Mouse (Mus musculus) hindbrain, embryonic 16.5 days (tissue): ENCODE results near the gene Fkbp1a. TPM values are rescaled to one million over a fixed set of nuclear protein-coding genes. Genes with fewer than 3 reads are reported as not detected.

ENCODE experiments used
- ATAC-seq: fragments of 200-750 bp; cut with Nextera tagmentation; 2 replicates; pipeline ENCODE4 v1.8.0; 2017; ENCODE audit warnings: moderate TSS enrichment, moderate library complexity
- H3K27ac ChIP-seq: fragments of 300-500 bp; sonication (generic); 2 replicates; pipeline ENCODE4 v1.5.1; 2014; ENCODE audit warnings: low read depth, mild to moderate bottlenecking, control low read depth, low read length, moderate library complexity
- H3K27me3 ChIP-seq: fragments of 300-500 bp; sonication (generic); replicated peaks from 2 replicates; pipeline ENCODE4 v1.6.1; 2014; ENCODE audit warnings: low read length; ENCODE audit not compliant: control insufficient read depth, insufficient read depth
- H3K36me3 ChIP-seq: fragments of 300-500 bp; sonication (generic); 2 replicates; pipeline ENCODE4 v1.6.1; 2014; ENCODE audit warnings: mild to moderate bottlenecking, low read length, moderate library complexity, mixed read lengths; ENCODE audit not compliant: control insufficient read depth, insufficient read depth
- H3K4me1 ChIP-seq: fragments of 300-500 bp; sonication (generic); 2 replicates; pipeline ENCODE4 v1.6.1; 2014; ENCODE audit warnings: low read depth, low read length; ENCODE audit not compliant: control insufficient read depth, insufficient read depth
- H3K4me2 ChIP-seq: fragments of 300-500 bp; sonication (generic); 2 replicates; pipeline ENCODE4 v1.6.1; 2014; ENCODE audit warnings: mild to moderate bottlenecking, low read length, control low read depth, moderate library complexity
- H3K4me3 ChIP-seq: fragments of 300-500 bp; sonication (generic); 2 replicates; pipeline ENCODE4 v1.5.1; 2014; ENCODE audit warnings: mild to moderate bottlenecking, low read length, control low read depth, moderate library complexity
- H3K9ac ChIP-seq: fragments of 300-500 bp; sonication (generic); 2 replicates; pipeline ENCODE4 v1.6.1; 2014; ENCODE audit warnings: low read depth, mild to moderate bottlenecking, control low read depth, low read length, moderate library complexity
- H3K9me3 ChIP-seq: fragments of 300-500 bp; sonication (generic); 2 replicates; pipeline ENCODE4 v1.6.1; 2014; ENCODE audit warnings: mild to moderate bottlenecking, low read length, moderate library complexity; ENCODE audit not compliant: control insufficient read depth
- WGBS: fragments of 180-500 bp; shearing (Covaris S2); extraction: QIAGEN DNeasy Blood & Tissue Kit; methylation state at CpG from one replicate; pipeline ENCODE4 v1.1.7; 2014; 5-methylcytosine and 5-hydroxymethylcytosine counted together
- polyA plus RNA-seq: library from polyadenylated mRNA; unstranded; fragments of >200 nt; fragmentation: Nextera tagmentation; extraction: Ambion mirVana; gene quantifications from 2 replicates; pipeline ENCODE4 v1.2.1, GENCODE M21; 2015

Fkbp1a gene
- polyA plus RNA-seq, 1 experiment from 2014 or later, result 675 TPM

DNA sequence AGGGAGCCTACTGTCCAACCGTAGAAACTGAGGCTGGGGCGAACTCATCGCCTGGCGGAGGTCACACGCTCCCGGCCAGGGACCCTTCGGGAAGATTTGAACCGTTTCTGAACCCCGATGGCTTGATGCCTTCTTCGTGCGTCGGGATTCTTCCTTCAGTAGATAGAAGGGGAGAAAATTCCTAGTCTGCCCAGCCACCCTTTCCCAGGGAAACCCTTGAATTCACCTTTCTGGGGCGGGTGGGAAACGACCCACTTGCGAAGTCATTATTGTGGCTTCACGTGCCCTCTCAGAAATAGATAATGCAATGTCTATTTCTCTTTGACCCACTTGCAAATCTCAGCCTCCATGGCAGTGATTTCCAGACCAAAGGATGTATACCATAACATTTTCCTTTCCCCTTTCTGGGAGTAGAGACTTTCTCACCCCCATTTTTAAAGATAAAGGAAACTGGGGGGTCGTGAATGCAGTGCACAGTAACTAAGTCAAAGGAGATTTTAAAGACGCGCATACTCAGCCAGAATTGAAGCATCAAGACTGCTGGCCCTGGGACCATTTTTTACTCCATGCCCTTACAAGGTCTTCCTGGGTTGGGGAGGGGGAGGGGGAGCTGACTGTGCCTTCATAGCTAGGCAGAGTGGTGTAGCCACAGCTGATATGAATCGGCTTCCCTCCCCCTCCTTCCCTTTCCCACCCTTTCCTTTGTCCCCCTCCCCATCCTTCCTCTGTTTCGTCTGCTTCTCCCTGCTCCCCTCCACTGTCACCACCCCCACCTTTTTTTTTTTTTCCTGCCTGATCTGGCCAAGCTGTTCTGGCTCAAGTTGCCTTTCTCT, 996 bp downstream of the Fkbp1a start:
- H3K27me3 ChIP-seq, result no peaks in the 10 kb centered on the region
- 0 out of 2 replicates have a peak, but pooled peaks cover 5% of the 10 kb centered on the region for H3K36me3 ChIP-seq
- peaks cover 30% of the 10 kb centered on the region for H3K4me1 ChIP-seq
- peak overlapping the region; percentile 92 for H3K4me3 ChIP-seq
- H3K27ac ChIP-seq, result peak overlapping the region; percentile 89
- peak overlapping the region; percentile 95 for H3K9ac ChIP-seq
- 1% methylated on average over 21 of the region's 21 CpGs for WGBS
- H3K4me2 ChIP-seq, result peak overlapping the region; percentile 80
- H3K9me3 ChIP-seq, result no peaks in the 10 kb centered on the region
- 0 out of 2 replicates have a peak, but pooled peaks have one; percentile 10 for ATAC-seq

- H3K27me3 ChIP-seq, result no peaks in the 10 kb centered on the region
- H3K9me3 ChIP-seq, result no peaks in the 10 kb centered on the region
- no peak for ATAC-seq
- WGBS, result 49% methylated on average over 6 of the region's 6 CpGs
- H3K4me2 ChIP-seq, result peak overlapping the region; percentile 80
- no peak overlapping the region for H3K27ac ChIP-seq
- H3K4me1 ChIP-seq, result peaks cover 30% of the 10 kb centered on the region
- H3K9ac ChIP-seq, result no peak overlapping the region
- H3K4me3 ChIP-seq, result no peak overlapping the region
- H3K36me3 ChIP-seq, result 0 out of 2 replicates have a peak, but pooled peaks cover 8% of the 10 kb centered on the region
These were observed 2.4 kb downstream of the Fkbp1a start for GRCm38 (mm10) chr2:151544673-151545072.

DNA sequence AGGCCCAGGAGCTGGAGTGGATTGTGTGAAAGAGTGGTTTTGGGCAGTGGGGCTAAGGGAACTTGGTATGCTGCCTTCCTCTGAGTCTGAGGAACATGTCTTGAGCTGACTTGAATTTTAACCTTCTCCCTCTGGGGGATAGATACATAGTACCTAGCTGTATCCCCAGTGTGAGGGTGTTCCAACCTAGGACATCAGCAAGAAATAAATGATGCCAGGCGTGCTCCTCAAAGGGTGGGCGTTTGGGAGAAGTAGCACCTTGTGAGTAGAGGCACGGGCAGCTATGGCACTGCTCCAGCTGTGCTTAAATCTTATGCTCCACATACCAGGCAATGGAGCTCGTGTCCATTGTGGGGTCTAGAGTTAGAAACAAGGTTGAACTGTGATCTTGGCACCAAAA, 4.3 kb downstream of the Fkbp1a start:
- H3K27ac ChIP-seq, result no peak overlapping the region
- no peak for ATAC-seq
- peaks cover 26% of the 10 kb centered on the region for H3K4me1 ChIP-seq
- H3K4me3 ChIP-seq, result no peak overlapping the region
- H3K36me3 ChIP-seq, result 0 out of 2 replicates have a peak, but pooled peaks cover 12% of the 10 kb centered on the region
- H3K9ac ChIP-seq, result no peak overlapping the region
- 84% methylated on average over 4 of the region's 4 CpGs for WGBS
- no peak overlapping the region for H3K4me2 ChIP-seq
- H3K27me3 ChIP-seq, result no peaks in the 10 kb centered on the region
- H3K9me3 ChIP-seq, result no peaks in the 10 kb centered on the region

DNA sequence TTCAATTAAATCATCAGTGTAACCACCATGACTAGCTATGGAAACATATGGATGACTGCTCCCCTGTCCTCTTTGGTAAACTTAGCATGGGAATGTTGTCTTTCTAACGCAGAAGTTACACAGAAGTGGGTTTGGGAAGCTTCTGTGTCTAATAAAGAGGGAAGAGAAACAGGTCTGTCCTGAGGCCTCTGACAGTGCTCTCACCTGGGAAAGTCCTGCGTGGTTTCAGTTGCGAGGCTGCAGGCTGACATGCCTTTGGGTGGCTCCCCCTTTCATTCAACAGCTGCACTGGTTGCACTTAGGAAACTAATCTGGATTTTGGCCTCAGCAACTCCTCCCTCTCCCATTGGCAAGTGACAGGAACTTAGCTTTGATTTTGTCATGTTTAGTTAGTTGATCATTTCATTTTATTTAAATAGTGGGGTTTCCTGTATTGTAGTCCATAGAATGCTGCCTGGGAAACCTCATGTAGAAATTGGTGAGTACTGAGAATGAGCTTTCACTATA, 7.4 kb downstream of the Fkbp1a start:
- H3K4me2 ChIP-seq, result no peak overlapping the region
- H3K4me3 ChIP-seq, result no peak overlapping the region
- peaks cover 20% of the 10 kb centered on the region for H3K36me3 ChIP-seq
- H3K9me3 ChIP-seq, result no peaks in the 10 kb centered on the region
- WGBS, result 96% methylated on average over 3 of the region's 3 CpGs
- ATAC-seq, result no peak
- H3K27me3 ChIP-seq, result no peaks in the 10 kb centered on the region
- no peak overlapping the region for H3K9ac ChIP-seq
- H3K4me1 ChIP-seq, result peaks cover 11% of the 10 kb centered on the region
- H3K27ac ChIP-seq, result no peak overlapping the region

GRCm38 (mm10) chr2:151562930-151563921, 20.9 kb downstream of the Fkbp1a start:
- no peak overlapping the region for H3K4me3 ChIP-seq
- WGBS, result 83% methylated on average over 7 of the region's 7 CpGs
- no peak overlapping the region for H3K4me2 ChIP-seq
- H3K27me3 ChIP-seq, result no peaks in the 10 kb centered on the region
- H3K4me1 ChIP-seq, result no peaks in the 10 kb centered on the region
- H3K27ac ChIP-seq, result no peak overlapping the region
- no peaks in the 10 kb centered on the region for H3K9me3 ChIP-seq
- H3K9ac ChIP-seq, result no peak overlapping the region
- peaks cover 36% of the 10 kb centered on the region for H3K36me3 ChIP-seq
- ATAC-seq, result no peak

GRCm38 (mm10) chr2:151564006-151564405, 21.7 kb downstream of the Fkbp1a start:
- no peak overlapping the region for H3K9ac ChIP-seq
- H3K27me3 ChIP-seq, result no peaks in the 10 kb centered on the region
- H3K9me3 ChIP-seq, result no peaks in the 10 kb centered on the region
- WGBS, result 90% methylated on average over 1 of the region's 1 CpGs
- no peak overlapping the region for H3K4me2 ChIP-seq
- no peak overlapping the region for H3K27ac ChIP-seq
- no peaks in the 10 kb centered on the region for H3K4me1 ChIP-seq
- ATAC-seq, result no peak
- no peak overlapping the region for H3K4me3 ChIP-seq
- H3K36me3 ChIP-seq, result peaks cover 32% of the 10 kb centered on the region

- H3K4me2 ChIP-seq, result no peak overlapping the region
- no peaks in the 10 kb centered on the region for H3K27me3 ChIP-seq
- H3K36me3 ChIP-seq, result peaks cover 22% of the 10 kb centered on the region
- no peak overlapping the region for H3K9ac ChIP-seq
- no peak for ATAC-seq
- H3K9me3 ChIP-seq, result no peaks in the 10 kb centered on the region
- 67% methylated on average over 3 of the region's 3 CpGs for WGBS
- H3K4me3 ChIP-seq, result no peak overlapping the region
- H3K4me1 ChIP-seq, result no peaks in the 10 kb centered on the region
- H3K27ac ChIP-seq, result no peak overlapping the region
These were observed 22.7 kb downstream of the Fkbp1a start for GRCm38 (mm10) chr2:151564986-151565385.

DNA sequence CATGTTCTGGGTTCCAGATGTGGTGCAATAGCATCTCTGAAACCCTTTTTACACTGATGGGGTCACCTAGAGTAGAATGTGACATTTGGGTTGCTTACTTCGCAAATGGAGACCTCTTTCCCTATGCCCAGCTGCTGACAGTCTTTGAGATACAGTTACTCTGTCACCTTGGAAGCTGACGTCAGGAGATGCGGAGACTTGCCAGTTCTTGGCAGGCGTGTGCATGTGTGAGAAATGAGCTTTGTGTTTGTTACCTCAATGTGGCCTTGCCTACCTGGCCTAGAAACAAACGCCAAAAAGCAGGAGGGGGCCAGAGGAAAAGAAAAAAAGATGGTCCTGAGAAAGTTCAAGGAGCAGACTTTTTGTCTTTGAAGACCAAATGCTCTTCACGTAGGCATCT, 24.6 kb downstream of the Fkbp1a start:
- H3K27me3 ChIP-seq, result no peaks in the 10 kb centered on the region
- no peak for ATAC-seq

More for the DNA sequence above, 24.6 kb downstream of the Fkbp1a start:
- Histone ChIP-seq H3K36me3 (peaks cover 12% of the 10 kb centered on the region), H3K9me3 (no peaks in the 10 kb centered on the region), H3K4me1 (no peaks in the 10 kb centered on the region), H3K4me3 (no peak overlapping the region), H3K4me2 (no peak overlapping the region), H3K27ac (no peak overlapping the region), H3K9ac (no peak overlapping the region)
- WGBS, result 85% methylated on average over 6 of the region's 6 CpGs
